Mouse (Mus musculus): ENCODE results near the gene Klhl13. TPM values are rescaled to one million over a fixed set of nuclear protein-coding genes. Genes with fewer than 3 reads are reported as not detected.

Gene Klhl13
- polyA plus RNA-seq, 1 experiment from 2014 or later = 42.0 TPM

DNA sequence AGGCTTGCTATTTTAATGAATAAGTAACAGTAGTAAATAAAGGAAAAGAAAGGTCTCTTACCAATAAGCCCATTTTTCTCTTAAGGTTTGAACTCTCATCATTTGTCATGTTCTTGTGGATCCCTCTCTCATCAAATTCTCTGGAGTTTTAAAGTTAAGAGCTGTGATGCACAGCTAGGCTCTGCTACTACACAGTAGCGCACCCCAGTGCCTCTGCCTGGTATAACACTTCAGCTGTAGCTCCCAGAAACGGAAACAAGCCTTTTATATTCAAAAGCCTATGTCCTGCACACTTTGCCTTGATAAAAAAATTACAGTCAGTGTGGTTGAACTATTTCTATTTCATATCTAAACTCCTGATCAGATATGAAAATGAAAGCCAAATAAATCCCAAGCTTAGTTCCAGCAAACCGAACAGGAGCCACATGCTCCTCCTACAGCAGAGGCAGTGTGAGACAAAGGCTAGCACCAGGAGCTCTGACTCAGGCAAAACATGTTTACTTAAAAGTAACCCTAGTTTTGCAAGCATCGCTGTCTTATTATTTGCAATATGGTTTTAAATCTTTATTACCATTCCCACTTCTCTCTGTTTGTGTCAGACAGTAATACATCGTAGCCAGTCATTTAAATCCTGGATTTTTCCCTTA lies 68.8 kb downstream of the Klhl13 start:
- Histone ChIP-seq H3K4me1 (ENCODE audit: control insufficient read depth, insufficient read depth, low read length) (no peaks in the 10 kb centered on the region), H3K4me3 (ENCODE audit: low read depth, low read length) (no peak overlapping the region), H3K36me3 (ENCODE audit: control insufficient read depth, insufficient read depth, low read length) (no peaks in the 10 kb centered on the region), H3K9me3 (ENCODE audit: control insufficient read depth, low read depth, low read length) (no peaks in the 10 kb centered on the region), H3K4me2 (replicated peaks; ENCODE audit: low read depth, low read length) (no peak overlapping the region), H3K9ac (replicated peaks; ENCODE audit: low read depth, low read length) (no peak overlapping the region), H3K27ac (ENCODE audit: low read length) (no peak overlapping the region), H3K27me3 (ENCODE audit: control insufficient read depth, insufficient read depth, low read length) (no peaks in the 10 kb centered on the region)
- 38% methylated on average over 5 of the region's 5 CpGs for WGBS
- no peak for ATAC-seq (ENCODE audit: insufficient number of reproducible peaks, insufficient read depth, low FRiP score, low read depth)

GRCm38 (mm10) chrX:23285442-23285817 lies 79.5 kb downstream of the Klhl13 start:
- H3K9ac ChIP-seq (replicated peaks; ENCODE audit: low read depth, low read length) = no peak overlapping the region
- H3K36me3 ChIP-seq (ENCODE audit: control insufficient read depth, insufficient read depth, low read length) = no peaks in the 10 kb centered on the region
- no peak overlapping the region for H3K4me2 ChIP-seq (replicated peaks; ENCODE audit: low read depth, low read length)
- ATAC-seq (ENCODE audit: insufficient number of reproducible peaks, insufficient read depth, low FRiP score, low read depth) = no peak
- no peak overlapping the region for H3K27ac ChIP-seq (ENCODE audit: low read length)
- H3K9me3 ChIP-seq (ENCODE audit: control insufficient read depth, low read depth, low read length) = no peaks in the 10 kb centered on the region
- no peaks in the 10 kb centered on the region for H3K4me1 ChIP-seq (ENCODE audit: control insufficient read depth, insufficient read depth, low read length)
- 41% methylated on average over 10 of the region's 10 CpGs for WGBS
- no peaks in the 10 kb centered on the region for H3K27me3 ChIP-seq (ENCODE audit: control insufficient read depth, insufficient read depth, low read length)
- no peak overlapping the region for H3K4me3 ChIP-seq (ENCODE audit: low read depth, low read length)

GRCm38 (mm10) chrX:23284530-23285441 lies 80.1 kb downstream of the Klhl13 start:
- Histone ChIP-seq H3K4me2 (replicated peaks; ENCODE audit: low read depth, low read length) (no peak overlapping the region), H3K27me3 (ENCODE audit: control insufficient read depth, insufficient read depth, low read length) (no peaks in the 10 kb centered on the region), H3K4me3 (ENCODE audit: low read depth, low read length) (no peak overlapping the region), H3K4me1 (ENCODE audit: control insufficient read depth, insufficient read depth, low read length) (no peaks in the 10 kb centered on the region), H3K27ac (ENCODE audit: low read length) (no peak overlapping the region), H3K9me3 (ENCODE audit: control insufficient read depth, low read depth, low read length) (no peaks in the 10 kb centered on the region), H3K9ac (replicated peaks; ENCODE audit: low read depth, low read length) (no peak overlapping the region), H3K36me3 (ENCODE audit: control insufficient read depth, insufficient read depth, low read length) (no peaks in the 10 kb centered on the region)
- no peak for ATAC-seq (ENCODE audit: insufficient number of reproducible peaks, insufficient read depth, low FRiP score, low read depth)
- 69% methylated on average over 11 of the region's 11 CpGs for WGBS

DNA sequence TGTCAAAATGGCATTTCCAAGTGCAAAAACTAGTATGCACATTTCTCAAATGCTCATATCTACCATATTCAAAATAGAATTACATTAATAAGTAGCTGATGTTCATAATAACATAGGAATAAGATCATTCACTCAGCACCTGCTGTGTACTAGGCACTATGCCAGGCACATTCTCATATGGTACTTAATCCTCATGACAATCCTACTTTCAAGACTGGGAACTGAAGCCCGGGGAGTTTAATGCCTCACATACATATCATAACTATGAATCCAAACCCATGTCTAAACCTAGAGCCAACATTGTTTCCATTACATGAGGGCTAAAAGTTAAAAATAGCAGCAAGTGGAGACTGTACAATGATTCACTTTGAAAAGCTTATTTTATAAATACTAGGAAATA lies 97.3 kb downstream of the Klhl13 start:
- H3K36me3 ChIP-seq (ENCODE audit: control insufficient read depth, insufficient read depth, low read length) = no peaks in the 10 kb centered on the region
- no peak for ATAC-seq (ENCODE audit: insufficient number of reproducible peaks, insufficient read depth, low FRiP score, low read depth)
- H3K27ac ChIP-seq (ENCODE audit: low read length) = no peak overlapping the region
- 63% methylated on average over 1 of the region's 1 CpGs for WGBS
- H3K9me3 ChIP-seq (ENCODE audit: control insufficient read depth, low read depth, low read length) = no peaks in the 10 kb centered on the region
- no peak overlapping the region for H3K4me2 ChIP-seq (replicated peaks; ENCODE audit: low read depth, low read length)
- H3K4me3 ChIP-seq (ENCODE audit: low read depth, low read length) = no peak overlapping the region
- H3K4me1 ChIP-seq (ENCODE audit: control insufficient read depth, insufficient read depth, low read length) = no peaks in the 10 kb centered on the region
- no peaks in the 10 kb centered on the region for H3K27me3 ChIP-seq (ENCODE audit: control insufficient read depth, insufficient read depth, low read length)
- no peak overlapping the region for H3K9ac ChIP-seq (replicated peaks; ENCODE audit: low read depth, low read length)

DNA sequence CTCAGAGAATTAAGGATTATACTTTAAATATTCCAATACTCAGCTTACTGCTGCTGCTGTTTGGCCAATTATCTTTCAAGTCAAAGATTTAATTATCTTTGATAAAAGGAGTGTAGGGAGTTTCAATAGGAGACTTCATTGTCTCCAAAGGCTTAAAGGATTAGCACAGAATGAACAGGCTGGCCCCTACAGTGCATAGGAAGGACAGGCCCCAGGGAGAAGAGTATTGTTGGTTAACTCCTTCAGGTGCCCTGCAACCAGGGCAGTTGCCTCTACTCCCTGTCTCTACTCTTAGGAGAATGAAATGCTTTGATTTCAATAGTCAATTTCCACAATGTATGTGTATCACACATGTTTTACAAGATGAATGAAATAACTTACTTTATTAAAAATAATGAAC lies 116.1 kb downstream of the Klhl13 start:
- no peaks in the 10 kb centered on the region for H3K4me1 ChIP-seq (ENCODE audit: control insufficient read depth, insufficient read depth, low read length)
- no peaks in the 10 kb centered on the region for H3K9me3 ChIP-seq (ENCODE audit: control insufficient read depth, low read depth, low read length)
- H3K27ac ChIP-seq (ENCODE audit: low read length) = no peak overlapping the region
- H3K36me3 ChIP-seq (ENCODE audit: control insufficient read depth, insufficient read depth, low read length) = no peaks in the 10 kb centered on the region
- ATAC-seq (ENCODE audit: insufficient number of reproducible peaks, insufficient read depth, low FRiP score, low read depth) = no peak
- H3K4me2 ChIP-seq (replicated peaks; ENCODE audit: low read depth, low read length) = no peak overlapping the region
- H3K4me3 ChIP-seq (ENCODE audit: low read depth, low read length) = no peak overlapping the region
- H3K9ac ChIP-seq (replicated peaks; ENCODE audit: low read depth, low read length) = no peak overlapping the region
- no peaks in the 10 kb centered on the region for H3K27me3 ChIP-seq (ENCODE audit: control insufficient read depth, insufficient read depth, low read length)
